Mouse (Mus musculus) midbrain, embryonic 16.5 days (tissue): ENCODE results near the gene Olfr545. TPM values are rescaled to one million over a fixed set of nuclear protein-coding genes. Genes with fewer than 3 reads are reported as not detected.

Source experiments
- polyA plus RNA-seq: library from polyadenylated mRNA; unstranded; fragments of >200 nt; fragmentation: Nextera tagmentation; extraction: Ambion mirVana; gene quantifications from 2 replicates; pipeline ENCODE4 v1.2.1, GENCODE M21; 2015

Gene Olfr545
- polyA plus RNA-seq, 1 experiment from 2014 or later, result 0.23 TPM

Other genes with a start within 250 kb of the Olfr545 start
- gene Rhog, start 243.5 kb downstream of the Olfr545 start, polyA plus RNA-seq, result 12.8 and 14.6 TPM in 2 replicates
- 10.2 and 12.5 TPM in 2 replicates for gene Stim1, start 231.8 kb downstream of the Olfr545 start, polyA plus RNA-seq
- gene Rrm1, start 57.9 kb downstream of the Olfr545 start, polyA plus RNA-seq, result 38.5 and 42.8 TPM in 2 replicates
- 0.47 and 0.59 TPM in 2 replicates for gene Olfr543, start 17.9 kb downstream of the Olfr545 start, polyA plus RNA-seq
- gene Olfr544, start 11.3 kb downstream of the Olfr545 start, polyA plus RNA-seq, result 0.19 and 0.25 TPM in 2 replicates
- gene Olfr547, start 35.2 kb upstream of the Olfr545 start, polyA plus RNA-seq, result not detected in 2 replicates
- not detected in 2 replicates for gene Olfr548-ps1, start 41.3 kb upstream of the Olfr545 start, polyA plus RNA-seq
- not detected in 2 replicates for gene Olfr549, start 50.3 kb upstream of the Olfr545 start, polyA plus RNA-seq
- not detected in 2 replicates for gene Trim21, start 65.9 kb upstream of the Olfr545 start, polyA plus RNA-seq
- gene Olfr550, start 71.9 kb upstream of the Olfr545 start, polyA plus RNA-seq, result not detected in 2 replicates
- not detected in 2 replicates for gene Olfr551, start 92.3 kb upstream of the Olfr545 start, polyA plus RNA-seq
- gene Olfr552, start 98.2 kb upstream of the Olfr545 start, polyA plus RNA-seq, result not detected in 2 replicates
- gene Olfr553, start 118.6 kb upstream of the Olfr545 start, polyA plus RNA-seq, result not detected in 2 replicates
- not detected in 2 replicates for gene Olfr554, start 138.9 kb upstream of the Olfr545 start, polyA plus RNA-seq
- gene Olfr555, start 159.2 kb upstream of the Olfr545 start, polyA plus RNA-seq, result not detected in 2 replicates
- gene Olfr556, start 165.3 kb upstream of the Olfr545 start, polyA plus RNA-seq, result not detected in 2 replicates
- gene Trim68, start 187.8 kb upstream of the Olfr545 start, polyA plus RNA-seq, result 6.4 and 7.3 TPM in 2 replicates
- not detected in 2 replicates for gene Olfr557, start 196.3 kb upstream of the Olfr545 start, polyA plus RNA-seq
- gene Olfr558, start 202.6 kb upstream of the Olfr545 start, polyA plus RNA-seq, result not detected in 2 replicates
- gene Olfr33, start 219.5 kb upstream of the Olfr545 start, polyA plus RNA-seq, result not detected in 2 replicates
- not detected in 2 replicates for gene Olfr559, start 227.9 kb upstream of the Olfr545 start, polyA plus RNA-seq